Mouse (Mus musculus) layer of hippocampus, adult 2 months (tissue): Measurements from ENCODE around the gene Ostf1. TPM values are rescaled to one million over a fixed set of nuclear protein-coding genes. Genes with fewer than 3 reads are reported as not detected.
A peak's percentile ranks its signal among the peaks of the same experiment; 100 is the strongest.

Source experiments
- DNase-seq, 2 experiments: peaks; one replicate each; pipeline ENCODE4 v3.0.0; 2022; ENCODE audit warnings: low spot score in 2 of 2
- H3K27ac ChIP-seq: fragments of 200-600 bp; 2 replicates; pipeline ENCODE4 v1.8.1; 2022
- H3K4me3 ChIP-seq: fragments of 200-600 bp; 2 replicates; pipeline ENCODE4 v1.8.1; 2022; ENCODE audit warnings: mild to moderate bottlenecking
- CTCF ChIP-seq: fragments of 200-600 bp; conservative IDR thresholded peaks from 2 replicates; pipeline ENCODE4 v1.8.1; 2022; ENCODE audit warnings: antibody characterized with exemption, mild to moderate bottlenecking, moderate library complexity
- total RNA-seq, 2 experiments: library from RNA; stranded (reverse); gene quantifications; 2 replicates each; pipeline ENCODE4 v1.2.3; 2021

Ostf1 gene
- total RNA-seq, 2 experiments from 2014 or later: 28.1 to 28.9 TPM

DNA sequence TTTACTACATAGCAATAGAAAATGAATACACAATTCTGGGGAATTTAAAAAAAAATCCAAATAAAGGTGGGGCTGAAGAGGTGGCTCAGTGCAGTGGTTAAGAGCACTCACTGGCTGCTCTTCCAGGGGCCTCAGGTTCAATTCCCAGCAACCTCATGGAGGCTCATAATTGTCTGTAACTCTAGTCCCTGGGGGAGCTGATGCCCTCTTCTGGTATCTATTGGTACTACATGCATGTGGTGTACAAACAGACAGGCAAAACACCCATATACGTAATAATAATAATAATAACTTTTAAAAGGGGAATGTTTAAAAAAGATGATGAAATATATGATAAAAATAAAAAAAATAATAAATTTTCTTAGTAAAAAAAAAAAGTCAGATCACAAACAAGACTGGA lies 43.4 kb downstream of the Ostf1 start:
- Histone ChIP-seq H3K4me3 (no peak overlapping the region), H3K27ac (no peak overlapping the region)
- DNase-seq: no peak
- TF ChIP-seq CTCF: peak; percentile 69

DNA sequence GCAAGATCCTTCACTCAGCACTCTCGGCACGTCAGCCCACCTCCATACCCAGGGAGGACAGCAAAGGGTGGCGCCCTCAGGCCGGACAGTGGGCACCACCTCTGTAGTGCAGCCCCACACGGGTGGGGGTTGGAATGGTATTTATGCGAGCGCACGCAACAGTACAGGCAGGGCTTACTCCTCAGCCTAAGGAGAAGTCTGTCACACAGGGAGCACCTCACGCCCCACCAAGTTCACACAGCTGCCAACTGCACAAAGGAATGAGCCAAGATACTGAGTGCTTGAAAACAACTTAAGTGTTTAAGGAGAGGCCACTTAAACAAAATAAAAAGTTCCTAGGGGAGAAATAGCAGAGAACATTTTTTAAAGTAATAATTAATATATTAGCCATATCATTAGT lies 44.5 kb downstream of the Ostf1 start:
- no peak overlapping the region for H3K27ac ChIP-seq
- no peak for DNase-seq
- TF ChIP-seq CTCF: no peak
- H3K4me3 ChIP-seq: no peak overlapping the region

DNA sequence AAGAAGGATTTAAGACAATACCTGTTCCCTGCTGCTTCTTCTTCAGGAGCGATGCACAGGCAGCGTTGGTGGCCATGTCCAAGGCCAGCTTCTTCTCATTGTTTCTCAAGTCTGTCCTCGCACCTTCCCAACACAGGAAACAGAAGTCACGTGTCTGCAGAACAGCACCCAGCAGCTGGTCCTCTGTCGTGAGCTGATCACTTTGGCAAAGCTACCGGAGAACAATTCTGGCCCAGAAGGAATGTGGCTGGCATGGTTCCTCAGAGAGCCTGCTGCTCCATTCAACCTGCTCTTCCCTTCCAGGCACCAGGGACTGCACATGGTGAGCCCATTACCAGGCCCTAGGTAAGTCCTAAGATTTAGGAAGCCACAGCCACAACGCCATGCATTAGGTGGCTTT lies 47.0 kb downstream of the Ostf1 start:
- no peak for TF ChIP-seq CTCF
- H3K27ac ChIP-seq: no peak overlapping the region
- H3K4me3 ChIP-seq: no peak overlapping the region
- DNase-seq: no peak

DNA sequence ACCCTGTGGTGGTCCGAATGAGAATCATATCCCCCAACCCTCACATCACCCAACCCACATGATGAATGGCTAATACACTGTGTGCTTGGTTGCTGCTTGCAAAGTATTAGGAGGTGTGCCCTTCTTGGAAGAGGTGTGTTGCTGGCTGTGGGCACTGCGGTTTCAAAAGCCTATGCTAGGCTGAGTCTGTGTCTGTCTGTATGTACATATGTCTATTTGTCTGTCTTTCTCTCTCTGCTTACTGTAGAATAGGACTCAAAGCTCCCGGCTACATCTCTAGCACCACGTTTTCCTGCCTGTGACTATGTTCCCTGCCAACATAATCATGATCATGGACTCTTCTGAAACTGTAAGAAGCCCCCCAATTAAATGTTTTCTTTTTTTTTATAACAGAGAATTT lies 47.9 kb downstream of the Ostf1 start:
- DNase-seq: no peak
- TF ChIP-seq CTCF: no peak
- H3K4me3 ChIP-seq: no peak overlapping the region
- no peak overlapping the region for H3K27ac ChIP-seq

DNA sequence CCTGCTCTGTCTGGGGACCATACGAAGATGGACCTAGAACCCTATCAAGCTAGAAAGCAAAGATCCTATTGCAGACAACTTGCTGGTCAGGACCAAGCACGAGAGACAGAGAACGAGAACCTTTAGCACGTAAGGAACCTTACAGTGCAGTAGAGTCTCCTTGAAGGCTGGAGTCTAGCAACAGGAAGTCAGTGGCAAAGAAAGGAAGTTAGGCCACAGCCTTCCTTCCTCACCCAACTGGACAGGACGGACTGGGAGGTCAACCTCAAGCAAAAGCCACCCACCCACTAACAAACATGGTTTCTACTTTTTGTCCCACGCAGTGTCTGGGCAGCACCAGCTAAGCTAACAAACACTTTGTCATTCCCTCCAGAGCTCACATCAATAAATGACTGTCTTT lies 48.7 kb downstream of the Ostf1 start:
- TF ChIP-seq CTCF: no peak
- DNase-seq: no peak
- no peak overlapping the region for H3K27ac ChIP-seq

DNA sequence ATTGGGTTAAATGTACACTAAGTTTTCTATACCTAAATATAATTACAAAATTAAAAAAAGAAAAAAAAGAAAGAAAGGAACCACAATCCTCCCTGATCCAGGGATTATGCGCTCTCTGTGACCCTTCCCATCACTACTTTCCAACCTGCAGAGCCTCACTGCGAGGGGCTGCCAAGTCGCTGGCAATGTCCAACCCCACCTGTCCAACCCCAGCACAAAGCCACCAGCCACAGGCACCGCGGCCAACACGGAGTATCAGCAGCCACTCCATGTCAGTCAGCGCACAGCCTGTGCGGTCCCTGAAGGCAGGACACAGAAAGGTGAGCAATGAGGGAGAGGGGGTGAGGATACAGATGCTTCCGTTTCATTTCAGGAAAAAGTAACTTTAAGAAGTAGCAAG lies 49.4 kb downstream of the Ostf1 start:
- TF ChIP-seq CTCF: no peak
- DNase-seq: no peak
- no peak overlapping the region for H3K27ac ChIP-seq
- no peak overlapping the region for H3K4me3 ChIP-seq

More for the DNA sequence above, 48.7 kb downstream of the Ostf1 start:
- H3K4me3 ChIP-seq: no peak overlapping the region

DNA sequence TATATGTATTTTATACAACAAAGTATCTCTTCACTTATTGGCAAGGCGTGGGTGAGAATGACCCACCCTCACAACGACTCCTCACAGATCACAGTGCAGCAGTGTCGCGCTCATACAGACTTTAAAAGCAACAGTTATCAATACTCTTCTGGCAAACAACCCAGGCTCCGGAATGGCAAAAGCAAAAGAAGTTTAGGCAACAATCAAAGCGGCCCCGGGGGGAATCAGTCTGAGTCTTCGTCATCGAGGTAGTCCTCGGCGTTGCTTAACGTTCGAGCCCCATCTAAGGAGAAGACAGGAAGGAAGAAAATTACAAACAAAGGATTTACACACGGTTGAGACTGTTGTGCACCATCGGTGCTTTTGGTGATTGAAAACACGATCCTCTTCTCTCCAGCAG lies 50.6 kb downstream of the Ostf1 start:
- no peak overlapping the region for H3K27ac ChIP-seq
- DNase-seq: no peak
- H3K4me3 ChIP-seq: no peak overlapping the region
- TF ChIP-seq CTCF: no peak

DNA sequence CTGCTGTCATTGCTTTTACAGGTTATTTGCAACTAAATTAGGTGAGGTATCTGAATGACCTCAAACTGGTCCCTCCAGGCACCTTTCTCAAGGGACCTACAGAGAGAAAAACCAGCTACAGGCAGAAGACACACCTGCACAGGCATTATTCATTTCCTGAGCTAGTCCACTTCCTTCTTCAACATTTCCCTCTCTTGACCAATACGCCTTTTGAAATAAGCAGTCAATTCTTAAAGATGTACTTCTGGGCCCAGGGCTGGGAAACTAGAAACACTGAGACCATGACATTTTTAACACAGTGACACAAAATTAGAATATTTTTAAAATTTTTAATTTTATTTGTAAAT lies 52.6 kb downstream of the Ostf1 start:
- Histone ChIP-seq H3K27ac (no peak overlapping the region), H3K4me3 (no peak overlapping the region)
- no peak for DNase-seq
- TF ChIP-seq CTCF: no peak

DNA sequence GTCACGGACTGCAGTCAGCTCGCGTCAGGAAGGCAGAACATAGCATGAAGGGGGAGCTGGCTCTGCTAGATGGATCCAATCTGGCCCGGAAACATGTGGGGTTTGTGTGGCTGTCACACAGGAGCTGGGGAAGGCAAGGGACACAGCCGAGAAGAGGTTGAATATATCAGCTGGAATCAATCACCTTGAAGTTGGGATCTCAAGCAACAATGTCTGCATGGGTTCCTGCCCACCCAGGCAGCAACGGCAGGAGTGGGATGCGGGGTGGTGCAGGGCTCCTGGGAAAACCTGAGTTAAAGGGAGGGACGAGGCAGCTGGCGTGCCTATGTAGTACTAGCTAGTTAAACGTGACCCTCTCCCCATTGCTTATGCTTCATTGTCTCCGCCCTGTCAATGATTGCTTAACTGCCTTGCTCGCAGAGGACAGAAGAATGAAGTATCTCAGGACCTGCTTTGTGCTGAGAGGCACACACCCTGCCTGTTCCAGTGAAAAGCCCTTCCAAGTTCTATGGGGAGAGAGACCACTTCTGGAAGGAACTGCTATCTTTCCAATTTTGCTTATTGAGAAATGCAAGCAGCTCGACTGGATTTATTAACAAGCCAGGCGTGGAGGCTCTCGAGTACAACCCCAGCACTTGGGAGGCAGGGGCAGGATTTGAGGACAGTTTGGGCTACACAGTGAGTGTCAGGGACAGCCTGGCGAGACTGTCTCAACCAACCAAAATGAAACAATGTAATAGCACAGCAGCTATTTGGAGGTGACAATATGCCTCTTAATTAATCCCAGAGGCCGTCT lies 53.2 kb downstream of the Ostf1 start:
- no peak overlapping the region for H3K27ac ChIP-seq
- no peak overlapping the region for H3K4me3 ChIP-seq
- TF ChIP-seq CTCF: no peak
- no peak for DNase-seq

DNA sequence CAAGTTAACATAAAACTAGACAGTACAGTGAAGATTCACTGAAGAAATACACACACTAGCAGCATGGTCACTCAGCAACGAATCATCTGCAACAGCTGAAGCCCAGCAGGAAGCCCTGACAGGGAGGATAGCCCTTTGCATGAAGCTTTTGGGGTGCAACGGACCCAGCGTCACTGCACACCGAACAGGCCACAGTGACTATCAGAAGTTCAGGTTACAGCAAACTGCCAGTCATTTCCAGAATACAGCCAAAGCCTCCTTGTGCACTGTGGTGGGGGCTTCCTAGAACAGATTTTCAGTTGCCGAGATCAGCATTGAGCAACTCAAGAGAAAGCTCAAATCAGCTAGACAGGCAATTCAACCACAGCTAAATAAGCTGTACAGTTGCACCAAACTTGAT lies 54.3 kb downstream of the Ostf1 start:
- no peak for TF ChIP-seq CTCF
- H3K4me3 ChIP-seq: no peak overlapping the region
- no peak for DNase-seq
- no peak overlapping the region for H3K27ac ChIP-seq

DNA sequence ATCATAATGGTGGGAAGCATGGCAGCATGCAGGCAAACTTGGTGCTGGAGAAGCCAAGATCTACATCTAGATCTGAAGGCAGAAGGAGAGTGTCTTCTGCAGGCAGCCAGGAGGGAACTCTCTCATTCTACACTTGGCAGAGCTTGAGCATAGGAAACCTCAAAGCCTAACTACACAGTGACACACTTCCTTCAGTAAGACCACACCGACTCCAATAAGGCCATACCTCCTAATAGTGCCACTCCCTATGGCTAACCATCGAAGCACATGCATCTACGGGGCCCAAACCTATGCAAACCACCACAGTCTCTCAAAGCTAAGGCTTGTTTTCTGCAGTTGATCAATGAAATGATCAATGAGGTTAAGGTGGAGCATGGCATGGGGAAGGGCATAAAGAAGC lies 55.7 kb downstream of the Ostf1 start:
- Histone ChIP-seq H3K27ac (no peak overlapping the region), H3K4me3 (no peak overlapping the region)
- DNase-seq: no peak
- TF ChIP-seq CTCF: no peak

DNA sequence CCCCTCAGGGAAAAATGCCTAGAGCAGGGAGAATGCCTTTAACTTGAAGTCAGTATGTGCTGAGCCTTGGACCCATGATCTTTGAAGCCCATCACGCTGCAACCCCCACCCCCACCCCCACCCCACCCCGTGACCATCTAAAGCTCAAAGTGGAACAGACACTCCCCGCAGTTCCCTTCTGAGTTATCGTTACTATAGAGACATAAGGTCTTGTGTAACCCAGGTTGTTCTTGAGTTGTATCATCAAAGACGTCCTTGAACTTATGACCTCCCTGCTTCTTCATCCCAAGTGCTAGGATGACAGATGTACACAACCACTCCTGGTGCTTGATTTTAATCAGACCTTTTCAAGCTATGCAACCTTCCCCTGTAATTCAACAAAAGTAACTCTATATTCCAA lies 57.7 kb downstream of the Ostf1 start:
- DNase-seq: no peak

DNA sequence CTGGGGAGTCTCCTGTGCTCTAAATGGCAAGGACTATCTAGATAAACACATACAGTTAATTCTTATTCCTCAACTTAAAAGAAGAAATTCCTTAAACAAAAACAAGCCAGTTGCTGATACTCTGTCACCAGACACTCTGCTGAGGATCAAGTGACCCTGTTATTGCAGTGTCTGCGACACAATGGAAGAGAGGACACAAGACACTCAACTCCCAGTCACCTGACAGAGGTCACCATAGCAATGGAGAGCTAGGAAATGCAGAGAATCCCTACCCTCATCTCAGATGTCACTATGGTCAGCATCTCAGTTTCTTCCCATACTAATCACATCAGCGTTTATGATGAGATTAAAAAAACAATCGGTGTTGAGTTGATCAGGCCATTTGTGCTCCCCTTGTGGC lies 58.2 kb downstream of the Ostf1 start:
- H3K27ac ChIP-seq: no peak overlapping the region
- H3K4me3 ChIP-seq: no peak overlapping the region
- no peak for DNase-seq
- TF ChIP-seq CTCF: no peak

More for the DNA sequence above, 57.7 kb downstream of the Ostf1 start:
- H3K27ac ChIP-seq: no peak overlapping the region
- no peak overlapping the region for H3K4me3 ChIP-seq
- TF ChIP-seq CTCF: no peak

DNA sequence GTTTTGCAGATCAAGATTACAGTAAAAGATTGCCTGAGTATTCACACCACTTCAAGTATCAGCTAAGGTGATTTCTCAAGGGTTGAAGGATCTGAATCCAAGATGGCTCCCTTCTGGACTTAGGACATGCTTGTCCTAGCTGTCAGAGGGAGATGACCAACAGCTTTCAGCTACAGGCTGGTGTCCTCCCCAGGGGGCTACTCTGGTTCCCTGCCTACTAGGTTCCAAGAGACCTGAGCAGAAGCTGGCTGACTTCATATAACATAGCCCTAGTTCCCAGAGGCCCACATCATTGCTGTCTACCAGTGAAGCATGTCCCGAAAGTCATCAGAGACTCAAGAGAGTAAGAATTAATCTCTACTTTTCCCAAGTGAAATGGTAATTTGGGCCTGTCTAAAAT lies 62.1 kb downstream of the Ostf1 start:
- no peak overlapping the region for H3K27ac ChIP-seq
- H3K4me3 ChIP-seq: no peak overlapping the region
- no peak for DNase-seq
- no peak for TF ChIP-seq CTCF

DNA sequence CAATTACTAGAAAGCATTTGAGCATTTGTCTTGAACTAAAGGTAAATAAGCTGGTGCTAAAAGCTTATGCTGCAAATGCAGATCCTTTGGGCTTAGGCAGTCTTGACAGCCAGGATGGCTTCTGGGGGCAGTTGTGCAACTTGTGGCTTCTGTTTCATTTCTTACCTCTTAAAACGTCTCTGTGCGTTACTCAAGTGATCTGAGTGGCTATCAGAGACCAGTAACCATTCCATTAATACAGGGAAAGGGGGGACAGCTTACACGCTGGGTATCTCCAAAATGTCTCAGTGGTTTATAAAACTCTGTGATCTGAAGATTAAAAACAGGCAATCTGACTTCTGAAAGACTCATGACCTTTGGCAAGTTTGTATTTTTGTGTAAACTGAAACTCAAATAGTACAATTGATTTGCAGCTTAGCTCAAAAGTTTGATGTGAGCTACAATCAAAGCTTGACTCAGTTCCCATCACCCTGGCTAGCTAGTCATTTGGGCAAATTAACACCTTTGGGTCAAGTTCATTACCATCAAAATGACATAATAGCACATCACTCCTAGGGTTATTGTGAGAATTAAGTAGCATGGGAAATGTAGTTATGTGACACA lies 62.7 kb downstream of the Ostf1 start:
- TF ChIP-seq CTCF: no peak
- H3K4me3 ChIP-seq: no peak overlapping the region
- no peak for DNase-seq

More for the DNA sequence above, 62.7 kb downstream of the Ostf1 start:
- H3K27ac ChIP-seq: no peak overlapping the region
